Mouse (Mus musculus): Measurements from ENCODE around the gene N6amt1. TPM values are rescaled to one million over a fixed set of nuclear protein-coding genes. Genes with fewer than 3 reads are reported as not detected.
A peak's percentile ranks its signal among the peaks of the same experiment; 100 is the strongest.

N6amt1 gene
- polyA plus RNA-seq, 1 experiment from 2014 or later = 19.5 TPM

DNA sequence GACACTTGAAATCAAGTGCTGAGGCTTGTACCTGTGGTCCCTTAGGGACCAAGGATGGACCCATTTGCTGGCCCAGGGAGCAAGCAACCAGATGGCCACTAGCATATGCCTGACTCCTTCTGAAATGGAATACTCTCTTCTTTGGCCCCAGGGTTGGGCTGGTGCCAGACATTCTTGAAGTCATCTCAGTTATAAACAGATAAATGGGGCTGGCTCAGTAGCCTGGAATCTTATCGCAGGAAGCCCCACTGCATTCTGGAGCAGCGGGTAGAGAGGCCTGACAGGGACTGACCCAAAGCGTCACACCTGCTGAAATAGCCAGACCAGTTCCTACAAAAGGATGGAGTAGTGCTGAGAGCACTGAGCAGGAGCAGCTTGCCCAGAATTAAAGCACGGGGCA, 10.2 kb downstream of the N6amt1 start:
- Histone ChIP-seq H3K4me3 (ENCODE audit: low read depth, low read length) (no peak overlapping the region), H3K9me3 (ENCODE audit: control insufficient read depth, low read length) (no peaks in the 10 kb centered on the region), H3K36me3 (ENCODE audit: control insufficient read depth, insufficient read depth, low read length) (peaks cover 5% of the 10 kb centered on the region; the same call in 1 of the 2 replicates), H3K4me1 (replicated peaks; ENCODE audit: control insufficient read depth, insufficient read depth, low read length) (no peaks in the 10 kb centered on the region), H3K27me3 (replicated peaks; ENCODE audit: control insufficient read depth, insufficient read depth, low read length) (no peaks in the 10 kb centered on the region), H3K4me2 (no peak overlapping the region), H3K9ac (ENCODE audit: low read depth, low read length) (no peak overlapping the region), H3K27ac (ENCODE audit: low read depth, low read length) (no peak overlapping the region)
- DNase-seq (ENCODE audit: low spot score) (no peak), ATAC-seq (replicated peaks; ENCODE audit: low FRiP score) (no peak)
- 83% methylated on average over 4 of the region's 4 CpGs for WGBS

DNA sequence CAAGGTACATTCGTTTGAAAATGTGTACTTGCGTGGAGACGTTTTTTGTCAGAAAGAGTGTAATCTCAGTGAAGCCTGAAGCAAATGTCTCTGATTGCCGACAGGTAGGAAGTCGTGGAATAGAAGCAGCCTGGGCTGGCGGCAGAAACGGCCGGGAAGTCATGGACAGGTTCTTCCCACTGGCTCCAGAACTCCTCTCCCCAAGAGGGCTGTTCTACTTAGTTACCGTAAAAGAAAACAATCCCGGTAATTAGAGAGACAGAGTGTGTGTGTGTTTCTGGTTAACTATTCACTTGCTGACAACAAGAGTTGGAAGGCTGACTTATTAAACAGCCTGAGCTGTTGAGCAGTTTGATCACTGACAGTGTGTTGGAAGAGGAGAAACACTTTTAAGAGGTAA, 12.1 kb downstream of the N6amt1 start:
- no peak overlapping the region for H3K27ac ChIP-seq (ENCODE audit: low read depth, low read length)
- no peak overlapping the region for H3K4me2 ChIP-seq
- H3K9me3 ChIP-seq (ENCODE audit: control insufficient read depth, low read length) = no peaks in the 10 kb centered on the region
- no peak overlapping the region for H3K4me3 ChIP-seq (ENCODE audit: low read depth, low read length)
- peaks cover 5% of the 10 kb centered on the region; the same call in 1 of the 2 replicates for H3K36me3 ChIP-seq (ENCODE audit: control insufficient read depth, insufficient read depth, low read length)
- DNase-seq (ENCODE audit: low spot score) (no peak), ATAC-seq (replicated peaks; ENCODE audit: low FRiP score) (no peak)
- no peaks in the 10 kb centered on the region for H3K4me1 ChIP-seq (replicated peaks; ENCODE audit: control insufficient read depth, insufficient read depth, low read length)
- WGBS = 81% methylated on average over 10 of the region's 10 CpGs
- no peaks in the 10 kb centered on the region for H3K27me3 ChIP-seq (replicated peaks; ENCODE audit: control insufficient read depth, insufficient read depth, low read length)
- no peak overlapping the region for H3K9ac ChIP-seq (ENCODE audit: low read depth, low read length)

DNA sequence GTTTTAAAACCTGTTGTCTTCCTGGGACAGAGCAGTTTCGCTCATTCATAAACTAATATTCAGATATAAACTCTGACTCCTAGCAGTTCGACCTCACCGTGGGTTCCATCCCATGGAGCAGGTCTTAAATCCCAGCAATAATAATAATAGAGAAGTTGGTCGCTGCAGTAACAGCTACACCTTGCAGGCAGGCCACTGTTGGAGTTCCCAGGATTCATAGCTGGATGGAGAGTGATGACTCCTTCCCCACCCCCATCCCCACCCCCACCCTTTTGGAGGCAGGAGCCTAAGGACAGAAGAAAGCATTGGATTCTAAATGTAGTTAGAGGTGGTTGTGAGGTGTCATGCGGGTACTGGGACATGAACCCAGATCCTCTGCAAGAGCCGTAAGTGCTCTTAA, 12.5 kb downstream of the N6amt1 start:
- H3K9ac ChIP-seq (ENCODE audit: low read depth, low read length) = no peak overlapping the region
- H3K27ac ChIP-seq (ENCODE audit: low read depth, low read length) = no peak overlapping the region
- H3K4me3 ChIP-seq (ENCODE audit: low read depth, low read length) = no peak overlapping the region
- 94% methylated on average over 6 of the region's 6 CpGs for WGBS
- H3K4me2 ChIP-seq = no peak overlapping the region
- no peaks in the 10 kb centered on the region for H3K9me3 ChIP-seq (ENCODE audit: control insufficient read depth, low read length)
- no peaks in the 10 kb centered on the region for H3K27me3 ChIP-seq (replicated peaks; ENCODE audit: control insufficient read depth, insufficient read depth, low read length)
- H3K4me1 ChIP-seq (replicated peaks; ENCODE audit: control insufficient read depth, insufficient read depth, low read length) = no peaks in the 10 kb centered on the region
- peaks cover 5% of the 10 kb centered on the region; the same call in 1 of the 2 replicates for H3K36me3 ChIP-seq (ENCODE audit: control insufficient read depth, insufficient read depth, low read length)
- DNase-seq (ENCODE audit: low spot score) (no peak), ATAC-seq (replicated peaks; ENCODE audit: low FRiP score) (no peak)

DNA sequence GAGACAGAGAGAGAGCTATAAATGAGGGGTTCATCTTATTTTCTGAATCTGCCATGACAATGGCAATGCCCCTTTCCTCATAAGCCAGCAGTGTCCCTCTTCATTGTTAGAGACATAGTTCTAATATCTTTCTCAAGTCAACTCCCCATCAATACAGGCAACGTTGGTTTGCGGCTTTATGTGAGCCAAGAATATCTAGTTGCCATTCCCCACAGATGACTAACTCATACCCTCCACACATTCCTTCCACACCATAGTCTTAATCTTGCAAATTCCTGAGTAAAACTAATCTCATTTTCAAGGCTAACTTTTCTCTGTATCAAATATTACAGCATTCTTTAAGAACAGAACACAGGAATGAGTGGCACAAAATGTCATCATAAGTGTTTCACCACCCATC, 29.0 kb downstream of the N6amt1 start:
- H3K9ac ChIP-seq (ENCODE audit: low read depth, low read length) = no peak overlapping the region
- DNase-seq (ENCODE audit: low spot score) (no peak), ATAC-seq (replicated peaks; ENCODE audit: low FRiP score) (no peak)
- H3K4me1 ChIP-seq (replicated peaks; ENCODE audit: control insufficient read depth, insufficient read depth, low read length) = no peaks in the 10 kb centered on the region
- H3K4me3 ChIP-seq (ENCODE audit: low read depth, low read length) = no peak overlapping the region
- H3K9me3 ChIP-seq (ENCODE audit: control insufficient read depth, low read length) = no peaks in the 10 kb centered on the region
- H3K27me3 ChIP-seq (replicated peaks; ENCODE audit: control insufficient read depth, insufficient read depth, low read length) = no peaks in the 10 kb centered on the region
- 90% methylated on average over 2 of the region's 2 CpGs for WGBS
- H3K4me2 ChIP-seq = no peak overlapping the region
- no peak overlapping the region for H3K27ac ChIP-seq (ENCODE audit: low read depth, low read length)
- H3K36me3 ChIP-seq (ENCODE audit: control insufficient read depth, insufficient read depth, low read length) = peaks cover 35% of the 10 kb centered on the region

DNA sequence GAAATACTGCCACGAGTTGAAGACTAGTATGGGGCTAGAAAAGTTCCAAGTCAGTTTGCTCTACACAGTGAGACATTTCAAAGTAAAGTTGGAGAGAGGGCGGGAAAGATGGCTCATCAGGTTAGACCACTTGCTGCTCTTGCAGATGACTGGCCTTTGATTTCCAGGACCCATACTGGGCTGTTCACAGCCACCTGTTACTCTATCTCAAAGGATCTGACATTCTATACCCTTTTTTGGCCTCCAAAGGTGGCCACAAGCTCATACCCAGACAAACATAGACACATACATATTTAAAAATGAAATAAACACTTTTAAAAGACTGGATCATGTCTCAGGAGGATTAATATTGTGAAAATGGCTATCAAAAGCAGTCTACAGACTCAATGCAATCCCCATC, 30.4 kb downstream of the N6amt1 start:
- Histone ChIP-seq H3K4me2 (no peak overlapping the region), H3K9ac (ENCODE audit: low read depth, low read length) (no peak overlapping the region), H3K36me3 (ENCODE audit: control insufficient read depth, insufficient read depth, low read length) (peaks cover 32% of the 10 kb centered on the region), H3K27me3 (replicated peaks; ENCODE audit: control insufficient read depth, insufficient read depth, low read length) (no peaks in the 10 kb centered on the region), H3K9me3 (ENCODE audit: control insufficient read depth, low read length) (no peaks in the 10 kb centered on the region), H3K27ac (ENCODE audit: low read depth, low read length) (no peak overlapping the region), H3K4me1 (replicated peaks; ENCODE audit: control insufficient read depth, insufficient read depth, low read length) (no peaks in the 10 kb centered on the region), H3K4me3 (ENCODE audit: low read depth, low read length) (no peak overlapping the region)
- ATAC-seq (replicated peaks; ENCODE audit: low FRiP score) (no peak), DNase-seq (ENCODE audit: low spot score) (no peak)
- WGBS = 76% methylated on average over 2 of the region's 2 CpGs

DNA sequence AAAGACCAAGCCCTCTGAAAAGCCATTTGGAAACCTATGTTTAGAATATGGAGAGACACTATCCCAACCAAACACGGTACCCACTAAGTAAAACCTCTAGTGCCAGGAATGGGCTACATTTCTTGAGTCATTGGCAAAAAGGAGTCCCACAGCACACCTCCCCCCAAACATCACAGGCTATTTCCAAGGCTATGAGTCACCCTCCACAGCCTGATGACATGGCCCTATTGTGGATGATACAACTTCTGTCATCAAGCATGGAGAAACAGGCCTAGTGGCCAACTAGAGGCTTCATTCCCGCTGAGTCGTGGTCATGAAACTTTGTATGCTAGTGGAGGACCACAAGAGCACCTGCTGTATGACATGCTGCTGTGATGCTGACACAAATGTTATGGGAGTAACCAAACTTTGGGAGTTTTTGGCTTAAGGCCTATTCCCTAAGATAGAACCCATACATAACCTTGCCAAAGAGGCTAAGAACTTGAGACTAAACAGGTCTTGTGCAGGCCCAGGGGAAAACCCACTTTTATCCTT, 33.5 kb downstream of the N6amt1 start:
- WGBS = 95% methylated on average over 3 of the region's 3 CpGs
- DNase-seq (ENCODE audit: low spot score) = no peak
- H3K27ac ChIP-seq (ENCODE audit: low read depth, low read length) = no peak overlapping the region
- ATAC-seq (replicated peaks; ENCODE audit: low FRiP score) = no peak
- no peak overlapping the region for H3K4me3 ChIP-seq (ENCODE audit: low read depth, low read length)
- H3K36me3 ChIP-seq (ENCODE audit: control insufficient read depth, insufficient read depth, low read length) = peaks cover 10% of the 10 kb centered on the region; the same call in 1 of the 2 replicates
- no peak overlapping the region for H3K4me2 ChIP-seq
- H3K4me1 ChIP-seq (replicated peaks; ENCODE audit: control insufficient read depth, insufficient read depth, low read length) = no peaks in the 10 kb centered on the region
- H3K27me3 ChIP-seq (replicated peaks; ENCODE audit: control insufficient read depth, insufficient read depth, low read length) = no peaks in the 10 kb centered on the region
- H3K9ac ChIP-seq (ENCODE audit: low read depth, low read length) = no peak overlapping the region
- no peaks in the 10 kb centered on the region for H3K9me3 ChIP-seq (ENCODE audit: control insufficient read depth, low read length)

DNA sequence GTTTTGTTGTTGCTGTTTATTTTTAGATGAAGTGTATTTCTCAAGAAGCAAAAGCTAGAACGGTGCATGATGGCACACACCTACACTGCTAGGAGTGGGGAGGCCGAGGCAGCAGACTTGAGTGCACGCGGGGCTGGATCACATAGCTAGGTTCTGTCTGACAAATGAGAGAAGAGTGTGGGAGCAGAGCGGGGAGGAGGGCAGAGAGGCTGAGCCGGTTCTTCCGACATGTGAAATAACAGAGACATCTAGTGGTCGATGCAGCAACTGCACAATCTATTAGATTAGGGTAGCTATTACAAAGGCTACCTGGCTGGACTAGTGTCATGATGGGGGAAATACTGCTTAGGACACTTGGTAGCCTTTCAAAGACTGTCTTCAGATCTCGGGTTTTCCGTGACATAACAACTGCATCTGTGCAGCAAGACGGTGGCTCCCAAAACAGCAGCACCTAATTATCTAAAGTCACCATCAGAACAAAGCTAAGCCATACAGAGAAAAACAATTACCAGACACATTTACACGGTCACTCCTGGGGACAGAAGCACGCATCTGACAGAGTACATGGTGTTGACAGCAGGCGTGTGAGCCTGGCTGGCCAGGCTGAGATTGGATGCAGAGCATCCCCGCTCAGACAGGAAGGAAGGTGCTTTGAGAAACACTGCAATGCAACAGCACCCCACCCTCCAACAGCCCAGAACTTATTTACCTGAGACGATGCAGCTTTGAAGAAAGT, 40.0 kb downstream of the N6amt1 start:
- Histone ChIP-seq H3K9me3 (ENCODE audit: control insufficient read depth, low read length) (no peaks in the 10 kb centered on the region), H3K27ac (ENCODE audit: low read depth, low read length) (no peak overlapping the region), H3K27me3 (replicated peaks; ENCODE audit: control insufficient read depth, insufficient read depth, low read length) (no peaks in the 10 kb centered on the region), H3K4me1 (replicated peaks; ENCODE audit: control insufficient read depth, insufficient read depth, low read length) (no peaks in the 10 kb centered on the region), H3K9ac (ENCODE audit: low read depth, low read length) (no peak overlapping the region), H3K4me3 (ENCODE audit: low read depth, low read length) (no peak overlapping the region), H3K36me3 (ENCODE audit: control insufficient read depth, insufficient read depth, low read length) (peaks cover 28% of the 10 kb centered on the region), H3K4me2 (no peak overlapping the region)
- DNase-seq (ENCODE audit: low spot score) (peak; percentile 42), ATAC-seq (replicated peaks; ENCODE audit: low FRiP score) (peak; percentile 77)
- 58% methylated on average over 16 of the region's 16 CpGs for WGBS

DNA sequence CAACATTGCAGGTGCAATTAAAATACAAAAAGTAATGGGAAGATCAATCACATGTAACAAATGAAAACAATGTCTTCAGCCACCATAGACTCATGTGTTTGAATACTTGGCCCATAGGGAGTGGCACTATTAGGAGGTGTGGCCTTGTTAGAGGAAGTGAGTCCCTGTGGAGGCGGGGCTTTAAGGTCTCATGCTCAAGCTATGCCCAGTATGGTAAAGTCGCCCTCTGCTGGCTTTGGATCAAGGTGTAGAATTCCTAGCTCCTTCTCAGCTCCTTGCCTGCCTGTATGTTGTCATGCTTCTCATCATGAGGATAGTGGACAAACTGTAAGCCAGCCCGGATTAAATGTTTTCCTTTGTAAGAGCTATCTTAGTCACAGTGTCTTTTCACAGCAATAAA, 51.0 kb downstream of the N6amt1 start:
- DNase-seq (ENCODE audit: low spot score) (no peak), ATAC-seq (replicated peaks; ENCODE audit: low FRiP score) (peak; percentile 76)
- Histone ChIP-seq H3K27me3 (replicated peaks; ENCODE audit: control insufficient read depth, insufficient read depth, low read length) (no peaks in the 10 kb centered on the region), H3K4me2 (no peak overlapping the region), H3K4me3 (ENCODE audit: low read depth, low read length) (no peak overlapping the region), H3K36me3 (ENCODE audit: control insufficient read depth, insufficient read depth, low read length) (peaks cover 50% of the 10 kb centered on the region), H3K9ac (ENCODE audit: low read depth, low read length) (no peak overlapping the region), H3K27ac (ENCODE audit: low read depth, low read length) (no peak overlapping the region), H3K9me3 (ENCODE audit: control insufficient read depth, low read length) (no peaks in the 10 kb centered on the region), H3K4me1 (replicated peaks; ENCODE audit: control insufficient read depth, insufficient read depth, low read length) (no peaks in the 10 kb centered on the region)
- WGBS = 78% methylated on average over 3 of the region's 3 CpGs
